Mouse (Mus musculus): ENCODE results near the gene Alg9. TPM values are rescaled to one million over a fixed set of nuclear protein-coding genes. Genes with fewer than 3 reads are reported as not detected.

Alg9 gene
- total RNA-seq, 2 experiments from 2014 or later, result 9.9 to 11.6 TPM

GRCm38 (mm10) chr9:50873210-50873609, 98.4 kb downstream of the Alg9 start:
- intact Hi-C loops (cut with DNase I), result no loop called here
- DNase-seq (ENCODE audit: low spot score), result no peak

- intact Hi-C loops (cut with DNase I), result no loop called here
- no peak for DNase-seq (ENCODE audit: low spot score)
Observed at GRCm38 (mm10) chr9:50874031-50874430, 99.2 kb downstream of the Alg9 start.

GRCm38 (mm10) chr9:50875470-50875869, 100.7 kb downstream of the Alg9 start:
- intact Hi-C loops (cut with DNase I), result no loop called here
- no peak for DNase-seq (ENCODE audit: low spot score)

GRCm38 (mm10) chr9:50876287-50876686, 101.5 kb downstream of the Alg9 start:
- no peak for DNase-seq (ENCODE audit: low spot score)
- intact Hi-C loops (cut with DNase I), result no loop called here

GRCm38 (mm10) chr9:50877431-50877830, 102.6 kb downstream of the Alg9 start:
- DNase-seq (ENCODE audit: low spot score), result no peak
- intact Hi-C loops (cut with DNase I), result no loop called here

GRCm38 (mm10) chr9:50882183-50882582, 107.4 kb downstream of the Alg9 start:
- DNase-seq (ENCODE audit: low spot score), result no peak
- intact Hi-C loops (cut with DNase I), result no loop called here

GRCm38 (mm10) chr9:50884093-50884492, 109.3 kb downstream of the Alg9 start:
- intact Hi-C loops (cut with DNase I), result loop anchor here (2.0 kb wide), 1 partner anchor 27 kb away; no protein-coding TSS in a partner anchor
- DNase-seq (ENCODE audit: low spot score), result no peak

GRCm38 (mm10) chr9:50884741-50885599, 110.2 kb downstream of the Alg9 start:
- intact Hi-C loops (cut with DNase I), result loop anchor here (2.0 kb wide), 1 partner anchor 28 kb away; no protein-coding TSS in a partner anchor
- DNase-seq (ENCODE audit: low spot score), result peak; percentile 58

- intact Hi-C loops (cut with DNase I), result loop anchor here (2.0 kb wide), 1 partner anchor 29 kb away; no protein-coding TSS in a partner anchor
- no peak for DNase-seq (ENCODE audit: low spot score)
Observed at GRCm38 (mm10) chr9:50885600-50885987, 110.8 kb downstream of the Alg9 start.

- intact Hi-C loops (cut with DNase I), result no loop called here
- no peak for DNase-seq (ENCODE audit: low spot score)
Observed at GRCm38 (mm10) chr9:50886870-50887269, 112.1 kb downstream of the Alg9 start.

- intact Hi-C loops (cut with DNase I), result no loop called here
- no peak for DNase-seq (ENCODE audit: low spot score)
Observed at GRCm38 (mm10) chr9:50887351-50887750, 112.5 kb downstream of the Alg9 start.

- DNase-seq (ENCODE audit: low spot score), result no peak
- intact Hi-C loops (cut with DNase I), result no loop called here
Observed at GRCm38 (mm10) chr9:50889211-50889610, 114.4 kb downstream of the Alg9 start.

GRCm38 (mm10) chr9:50889964-50890363, 115.1 kb downstream of the Alg9 start:
- no peak for DNase-seq (ENCODE audit: low spot score)
- intact Hi-C loops (cut with DNase I), result no loop called here

GRCm38 (mm10) chr9:50890494-50891090, 115.8 kb downstream of the Alg9 start:
- no peak for DNase-seq (ENCODE audit: low spot score)
- intact Hi-C loops (cut with DNase I), result no loop called here

Other genes with a start within 250 kb of the Alg9 start
- 10 to 100 TPM; 29.0 to 29.5 TPM for gene Pts, start 246.3 kb upstream of the Alg9 start, total RNA-seq (2021)
- gene Il18, start 220.2 kb upstream of the Alg9 start, total RNA-seq (2021), result 1 to 10 TPM; 1.3 to 1.4 TPM
- gene Bco2, start 219.8 kb upstream of the Alg9 start, total RNA-seq (2021), result under 1 TPM; 0.31 to 0.36 TPM
- gene Tex12, start 213.7 kb upstream of the Alg9 start, total RNA-seq (2021), result not detected
- 100 to 1,000 TPM; 709 to 741 TPM for gene Sdhd, start 171.2 kb upstream of the Alg9 start, total RNA-seq (2021)
- gene Timm8b, start 171.1 kb upstream of the Alg9 start, total RNA-seq (2021), result 100 to 1,000 TPM; 271 to 273 TPM
- gene Pih1d2, start 157.7 kb upstream of the Alg9 start, total RNA-seq (2021), result under 1 TPM; 0.39 to 0.52 TPM
- 10 to 100 TPM; 13.8 to 14.7 TPM for gene Nkapd1, start 157.6 kb upstream of the Alg9 start, total RNA-seq (2021)
- gene Dlat, start 115.2 kb upstream of the Alg9 start, total RNA-seq (2021), result 100 to 1,000 TPM; 436 to 450 TPM
- gene Dixdc1, start 35.5 kb upstream of the Alg9 start, total RNA-seq (2021), result 1 to 10 TPM; 2.5 to 5.3 TPM
- gene 2310030G06Rik, start 28.5 kb upstream of the Alg9 start, total RNA-seq (2021), result 1 to 10 TPM; 1.9 to 2.4 TPM
- 1,000 to 10,000 TPM; 2,218 to 2,599 TPM for gene Cryab, start 23.7 kb upstream of the Alg9 start, total RNA-seq (2021)
- 100 to 1,000 TPM; 141 to 154 TPM for gene Hspb2, start 22.7 kb upstream of the Alg9 start, total RNA-seq (2021)
- 1 to 10 TPM; 5.1 to 5.2 TPM for gene Fdxacb1, start 6.8 kb upstream of the Alg9 start, total RNA-seq (2021)
- 10 to 100 TPM in 1 of 2 experiments, 1 to 10 TPM in 1; 8.9 to 10.3 TPM for gene 1110032A03Rik, start 501 bp downstream of the Alg9 start, total RNA-seq (2021)
- gene Ppp2r1b, start 70.3 kb downstream of the Alg9 start, total RNA-seq (2021), result 10 to 100 TPM; 10.2 to 10.5 TPM
- 10 to 100 TPM; 22.1 to 25.3 TPM for gene Sik2, start 234.1 kb downstream of the Alg9 start, total RNA-seq (2021)